Mouse (Mus musculus): ENCODE measurements around the gene Stab2.

Stab2 gene

GRCm38 (mm10) chr10:86878721-86879120 is 129.1 kb downstream of the Stab2 start:
- H3K27me3 ChIP-seq (ENCODE audit: insufficient read depth, low read length) = no peaks in the 10 kb centered on the region
- no peaks in the 10 kb centered on the region for H3K9me3 ChIP-seq (ENCODE audit: low read length)
- no peak overlapping the region for H3K4me3 ChIP-seq (replicated peaks; ENCODE audit: low read length)
- H3K36me3 ChIP-seq (ENCODE audit: insufficient read depth, low read length) = no peaks in the 10 kb centered on the region
- TF ChIP-seq NANOG (IDR thresholded peaks at IDR 0.05; ENCODE audit: borderline replicate concordance, low read length) (no peak), CTCF (conservative IDR thresholded peaks at IDR 0.05; ENCODE audit: low read length) (no peak), POU5F1 (IDR thresholded peaks at IDR 0.05; ENCODE audit: borderline replicate concordance, low read length) (no peak)
- no peaks in the 10 kb centered on the region for H3K4me1 ChIP-seq (replicated peaks; ENCODE audit: low read depth, low read length)

GRCm38 (mm10) chr10:86872591-86872990 is 135.2 kb downstream of the Stab2 start:
- Histone ChIP-seq H3K9me3 (ENCODE audit: low read length) (no peaks in the 10 kb centered on the region), H3K4me3 (replicated peaks; ENCODE audit: low read length) (no peak overlapping the region), H3K36me3 (ENCODE audit: insufficient read depth, low read length) (no peaks in the 10 kb centered on the region), H3K27me3 (ENCODE audit: insufficient read depth, low read length) (no peaks in the 10 kb centered on the region), H3K4me1 (replicated peaks; ENCODE audit: low read depth, low read length) (no peaks in the 10 kb centered on the region)
- TF ChIP-seq CTCF (conservative IDR thresholded peaks at IDR 0.05; ENCODE audit: low read length) (no peak), NANOG (IDR thresholded peaks at IDR 0.05; ENCODE audit: borderline replicate concordance, low read length) (no peak), POU5F1 (IDR thresholded peaks at IDR 0.05; ENCODE audit: borderline replicate concordance, low read length) (no peak)

- H3K9me3 ChIP-seq (ENCODE audit: low read length) = no peaks in the 10 kb centered on the region
- no peaks in the 10 kb centered on the region for H3K36me3 ChIP-seq (ENCODE audit: insufficient read depth, low read length)
- H3K27me3 ChIP-seq (ENCODE audit: insufficient read depth, low read length) = no peaks in the 10 kb centered on the region
- H3K4me1 ChIP-seq (replicated peaks; ENCODE audit: low read depth, low read length) = no peaks in the 10 kb centered on the region
- no peak overlapping the region for H3K4me3 ChIP-seq (replicated peaks; ENCODE audit: low read length)
- TF ChIP-seq CTCF (conservative IDR thresholded peaks at IDR 0.05; ENCODE audit: low read length) = no peak
- no peak for TF ChIP-seq POU5F1 (IDR thresholded peaks at IDR 0.05; ENCODE audit: borderline replicate concordance, low read length)
- TF ChIP-seq NANOG (IDR thresholded peaks at IDR 0.05; ENCODE audit: borderline replicate concordance, low read length) = no peak
Measured at GRCm38 (mm10) chr10:86872121-86872520, 135.7 kb downstream of the Stab2 start.

- no peaks in the 10 kb centered on the region for H3K9me3 ChIP-seq (ENCODE audit: low read length)
- H3K36me3 ChIP-seq (ENCODE audit: insufficient read depth, low read length) = no peaks in the 10 kb centered on the region
- TF ChIP-seq POU5F1 (IDR thresholded peaks at IDR 0.05; ENCODE audit: borderline replicate concordance, low read length) (no peak), CTCF (conservative IDR thresholded peaks at IDR 0.05; ENCODE audit: low read length) (peak; percentile 58)
- H3K4me3 ChIP-seq (replicated peaks; ENCODE audit: low read length) = no peak overlapping the region
- no peaks in the 10 kb centered on the region for H3K27me3 ChIP-seq (ENCODE audit: insufficient read depth, low read length)
- no peaks in the 10 kb centered on the region for H3K4me1 ChIP-seq (replicated peaks; ENCODE audit: low read depth, low read length)
Measured at GRCm38 (mm10) chr10:86863429-86863828, 144.4 kb downstream of the Stab2 start.

- H3K4me1 ChIP-seq (replicated peaks; ENCODE audit: low read depth, low read length) = no peaks in the 10 kb centered on the region
- no peaks in the 10 kb centered on the region for H3K27me3 ChIP-seq (ENCODE audit: insufficient read depth, low read length)
- no peak for TF ChIP-seq POU5F1 (IDR thresholded peaks at IDR 0.05; ENCODE audit: borderline replicate concordance, low read length)
- TF ChIP-seq NANOG (IDR thresholded peaks at IDR 0.05; ENCODE audit: borderline replicate concordance, low read length) = no peak
- TF ChIP-seq CTCF (conservative IDR thresholded peaks at IDR 0.05; ENCODE audit: low read length) = no peak
- H3K4me3 ChIP-seq (replicated peaks; ENCODE audit: low read length) = no peak overlapping the region
- no peaks in the 10 kb centered on the region for H3K36me3 ChIP-seq (ENCODE audit: insufficient read depth, low read length)
- no peaks in the 10 kb centered on the region for H3K9me3 ChIP-seq (ENCODE audit: low read length)
Measured at GRCm38 (mm10) chr10:86862496-86862895, 145.3 kb downstream of the Stab2 start.

GRCm38 (mm10) chr10:86860396-86860795 is 147.4 kb downstream of the Stab2 start:
- Histone ChIP-seq H3K4me3 (replicated peaks; ENCODE audit: low read length) (no peak overlapping the region), H3K9me3 (ENCODE audit: low read length) (no peaks in the 10 kb centered on the region), H3K27me3 (ENCODE audit: insufficient read depth, low read length) (no peaks in the 10 kb centered on the region)

GRCm38 (mm10) chr10:86853433-86853832 is 154.4 kb downstream of the Stab2 start:
- Histone ChIP-seq H3K4me3 (replicated peaks; ENCODE audit: low read length) (no peak overlapping the region), H3K4me1 (replicated peaks; ENCODE audit: low read depth, low read length) (no peaks in the 10 kb centered on the region), H3K9me3 (ENCODE audit: low read length) (peaks cover 12% of the 10 kb centered on the region), H3K27me3 (ENCODE audit: insufficient read depth, low read length) (no peaks in the 10 kb centered on the region), H3K36me3 (ENCODE audit: insufficient read depth, low read length) (no peaks in the 10 kb centered on the region)
- no peak for TF ChIP-seq POU5F1 (IDR thresholded peaks at IDR 0.05; ENCODE audit: borderline replicate concordance, low read length)
- no peak for TF ChIP-seq CTCF (conservative IDR thresholded peaks at IDR 0.05; ENCODE audit: low read length)
- TF ChIP-seq NANOG (IDR thresholded peaks at IDR 0.05; ENCODE audit: borderline replicate concordance, low read length) = no peak

More at GRCm38 (mm10) chr10:86860396-86860795, 147.4 kb downstream of the Stab2 start:
- Histone ChIP-seq H3K4me1 (replicated peaks; ENCODE audit: low read depth, low read length) (no peaks in the 10 kb centered on the region), H3K36me3 (ENCODE audit: insufficient read depth, low read length) (no peaks in the 10 kb centered on the region)
- TF ChIP-seq NANOG (IDR thresholded peaks at IDR 0.05; ENCODE audit: borderline replicate concordance, low read length) (no peak), POU5F1 (IDR thresholded peaks at IDR 0.05; ENCODE audit: borderline replicate concordance, low read length) (no peak), CTCF (conservative IDR thresholded peaks at IDR 0.05; ENCODE audit: low read length) (no peak)

GRCm38 (mm10) chr10:86852160-86852559 is 155.7 kb downstream of the Stab2 start:
- H3K4me3 ChIP-seq (replicated peaks; ENCODE audit: low read length) = no peak overlapping the region
- H3K27me3 ChIP-seq (ENCODE audit: insufficient read depth, low read length) = no peaks in the 10 kb centered on the region
- no peaks in the 10 kb centered on the region for H3K36me3 ChIP-seq (ENCODE audit: insufficient read depth, low read length)
- no peaks in the 10 kb centered on the region for H3K4me1 ChIP-seq (replicated peaks; ENCODE audit: low read depth, low read length)
- no peak for TF ChIP-seq POU5F1 (IDR thresholded peaks at IDR 0.05; ENCODE audit: borderline replicate concordance, low read length)
- TF ChIP-seq NANOG (IDR thresholded peaks at IDR 0.05; ENCODE audit: borderline replicate concordance, low read length) = no peak
- TF ChIP-seq CTCF (conservative IDR thresholded peaks at IDR 0.05; ENCODE audit: low read length) = no peak
- peaks cover 12% of the 10 kb centered on the region for H3K9me3 ChIP-seq (ENCODE audit: low read length)

- peaks cover 12% of the 10 kb centered on the region for H3K9me3 ChIP-seq (ENCODE audit: low read length)
- H3K4me1 ChIP-seq (replicated peaks; ENCODE audit: low read depth, low read length) = no peaks in the 10 kb centered on the region
- H3K27me3 ChIP-seq (ENCODE audit: insufficient read depth, low read length) = no peaks in the 10 kb centered on the region
- TF ChIP-seq NANOG (IDR thresholded peaks at IDR 0.05; ENCODE audit: borderline replicate concordance, low read length) = no peak
- no peak for TF ChIP-seq POU5F1 (IDR thresholded peaks at IDR 0.05; ENCODE audit: borderline replicate concordance, low read length)
- no peak for TF ChIP-seq CTCF (conservative IDR thresholded peaks at IDR 0.05; ENCODE audit: low read length)
- no peaks in the 10 kb centered on the region for H3K36me3 ChIP-seq (ENCODE audit: insufficient read depth, low read length)
- no peak overlapping the region for H3K4me3 ChIP-seq (replicated peaks; ENCODE audit: low read length)
Measured at GRCm38 (mm10) chr10:86849508-86849907, 158.3 kb downstream of the Stab2 start.
